Mouse (Mus musculus): ENCODE results near the gene Ywhae. TPM values are rescaled to one million over a fixed set of nuclear protein-coding genes. Genes with fewer than 3 reads are reported as not detected.
"Not testable (repeated sequence)": the region's sequence is repeated elsewhere in the genome, so short reads cannot be mapped to it uniquely, and the experiment has no call there.

Ywhae gene
- polyA plus RNA-seq, 1 experiment from 2014 or later, result 941 TPM

DNA sequence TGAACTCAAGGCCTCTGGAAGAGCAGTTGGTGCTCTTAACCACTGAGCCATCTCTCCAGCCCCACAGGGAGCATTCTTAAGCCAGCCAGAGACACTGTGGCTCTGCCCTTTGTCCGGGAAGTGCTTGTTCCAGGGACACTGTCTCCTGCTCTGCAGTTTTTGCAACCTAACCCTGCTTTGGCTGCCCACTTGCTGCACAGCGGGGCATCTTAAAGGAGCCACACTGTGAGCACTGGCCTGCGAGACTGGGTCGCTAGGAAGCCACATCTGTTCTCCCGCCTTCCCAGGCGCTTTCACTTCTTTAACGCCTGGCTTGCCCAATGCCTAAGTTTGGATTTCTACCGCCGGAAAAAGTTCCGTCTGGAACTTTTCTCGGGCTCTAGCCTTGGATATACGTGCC is 17.1 kb upstream of the Ywhae start:
- Histone ChIP-seq H3K4me3 (peak overlapping the region; percentile 15; the same call in 1 of the 2 replicates), H3K27ac (no peak overlapping the region), H3K4me1 (peaks cover 4% of the 10 kb centered on the region; the same call in 1 of the 2 replicates), H3K36me3 (no peaks in the 10 kb centered on the region), H3K27me3 (ENCODE audit: insufficient read depth, poor library complexity, severe bottlenecking) (no peaks in the 10 kb centered on the region), H3K9me3 (no peaks in the 10 kb centered on the region)
- WGBS, result 18% methylated on average over 12 of the region's 12 CpGs
- DNase-seq (ENCODE audit: low spot score), result peak; percentile 70

DNA sequence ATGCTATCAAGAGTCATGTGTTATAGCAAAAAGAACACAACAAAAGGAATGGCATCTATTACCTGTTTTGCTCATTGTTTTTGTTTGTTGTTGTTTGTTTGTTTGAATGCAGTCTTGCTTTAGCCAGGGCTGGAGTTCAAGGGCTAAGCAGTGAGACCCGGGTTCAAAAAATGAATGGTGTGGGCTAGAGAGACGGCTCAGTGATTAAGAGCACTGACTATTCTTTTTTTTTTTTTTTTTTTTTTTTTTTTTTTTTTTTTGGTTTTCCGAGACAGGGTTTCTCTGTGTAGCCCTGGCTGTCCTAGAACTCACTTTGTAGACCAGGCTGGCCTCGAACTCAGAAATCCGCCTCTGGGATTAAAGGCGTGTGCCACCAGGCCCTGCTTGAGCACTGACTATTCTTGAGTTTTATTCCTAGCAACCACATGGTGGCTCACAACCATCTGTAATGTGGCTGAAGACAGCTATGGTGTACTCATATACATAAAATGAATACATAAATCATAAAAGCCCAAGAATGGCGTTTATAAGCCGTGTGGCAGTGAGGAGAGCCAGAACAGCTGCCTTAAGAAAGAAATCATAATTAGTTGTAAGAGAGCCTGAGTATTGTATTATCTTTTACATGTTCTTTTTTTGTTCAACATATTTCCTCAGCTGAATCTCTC is 15.9 kb upstream of the Ywhae start:
- no peaks in the 10 kb centered on the region for H3K27me3 ChIP-seq (ENCODE audit: insufficient read depth, poor library complexity, severe bottlenecking)
- H3K9me3 ChIP-seq, result no peaks in the 10 kb centered on the region
- DNase-seq (ENCODE audit: low spot score), result peak; percentile 27
- H3K36me3 ChIP-seq, result no peaks in the 10 kb centered on the region
- WGBS, result 88% methylated on average over 8 of the region's 8 CpGs
- no peak overlapping the region for H3K4me3 ChIP-seq
- H3K4me1 ChIP-seq, result peaks cover 4% of the 10 kb centered on the region; the same call in 1 of the 2 replicates
- no peak overlapping the region for H3K27ac ChIP-seq

DNA sequence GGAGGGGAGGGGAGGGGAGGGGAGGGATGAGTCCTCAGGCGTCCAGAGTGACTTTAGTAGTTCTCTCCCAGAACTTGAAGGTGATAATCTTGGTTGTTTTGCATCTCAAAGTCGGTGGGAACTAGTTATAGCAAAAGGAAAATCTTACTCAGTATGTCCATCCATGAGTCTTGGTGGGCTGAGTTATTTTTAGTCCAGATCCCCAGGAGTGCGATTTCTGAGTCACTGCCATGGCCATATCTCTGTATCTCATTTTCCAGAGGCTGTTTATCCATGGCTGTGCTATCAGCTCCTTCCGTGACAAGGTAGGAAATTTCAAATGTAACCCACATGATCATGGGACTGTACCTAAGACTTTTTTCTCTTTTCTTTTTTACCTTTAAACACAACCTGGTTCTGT is 10.3 kb upstream of the Ywhae start:
- Histone ChIP-seq H3K36me3 (no peaks in the 10 kb centered on the region), H3K4me1 (peaks cover 10% of the 10 kb centered on the region), H3K27ac (no peak overlapping the region), H3K27me3 (ENCODE audit: insufficient read depth, poor library complexity, severe bottlenecking) (no peaks in the 10 kb centered on the region), H3K9me3 (no peaks in the 10 kb centered on the region), H3K4me3 (no peak overlapping the region)
- DNase-seq (ENCODE audit: low spot score), result peak; percentile 54
- WGBS, result 20% methylated on average over 4 of the region's 4 CpGs

DNA sequence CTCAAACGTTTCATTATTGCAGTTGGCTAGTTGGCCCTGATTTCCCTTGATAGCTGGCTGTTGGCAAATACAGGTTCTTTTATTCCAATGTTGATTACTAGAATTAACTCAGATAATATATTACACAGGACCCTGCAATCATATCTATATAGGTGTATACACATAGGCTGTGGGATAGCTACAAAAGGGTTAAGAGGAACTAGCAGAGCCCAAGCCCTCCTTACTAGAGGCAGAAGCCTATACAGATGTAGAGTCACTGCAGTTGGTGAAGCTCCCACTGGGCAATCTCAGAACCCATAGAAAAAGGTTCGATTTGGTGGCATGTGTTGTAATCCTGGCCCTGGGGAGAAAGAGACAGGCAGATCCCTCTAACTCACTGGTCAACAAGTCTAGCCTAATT is 5.5 kb upstream of the Ywhae start:
- DNase-seq (ENCODE audit: low spot score), result peak; percentile 56
- H3K4me3 ChIP-seq, result no peak overlapping the region
- H3K36me3 ChIP-seq, result no peaks in the 10 kb centered on the region
- H3K27me3 ChIP-seq (ENCODE audit: insufficient read depth, poor library complexity, severe bottlenecking), result no peaks in the 10 kb centered on the region
- H3K27ac ChIP-seq, result no peak overlapping the region
- 63% methylated on average over 2 of the region's 2 CpGs for WGBS
- no peaks in the 10 kb centered on the region for H3K9me3 ChIP-seq
- peaks cover 21% of the 10 kb centered on the region for H3K4me1 ChIP-seq

DNA sequence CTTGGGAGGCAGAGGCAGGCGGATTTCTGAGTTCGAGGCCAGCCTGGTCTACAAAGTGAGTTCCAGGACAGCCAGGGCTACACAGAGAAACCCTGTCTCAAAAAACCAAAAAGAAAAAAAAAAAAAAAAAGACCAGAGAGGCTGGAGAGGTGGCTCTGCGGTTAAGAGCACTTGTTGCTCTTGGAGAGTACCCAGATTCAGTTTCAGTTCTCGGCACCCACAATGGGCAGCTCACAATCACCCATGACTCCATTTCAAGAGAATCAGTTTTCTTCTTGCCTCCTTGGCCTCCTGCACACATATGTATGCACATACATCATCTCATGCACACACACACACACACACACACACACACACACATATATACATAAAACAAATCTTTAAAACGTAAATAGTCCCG is 5.0 kb upstream of the Ywhae start:
- H3K4me1 ChIP-seq, result peaks cover 21% of the 10 kb centered on the region
- WGBS, result 89% methylated on average over 6 of the region's 6 CpGs
- H3K4me3 ChIP-seq; H3K27me3 ChIP-seq (ENCODE audit: insufficient read depth, poor library complexity, severe bottlenecking); H3K36me3 ChIP-seq; DNase-seq (ENCODE audit: low spot score); H3K9me3 ChIP-seq; H3K27ac ChIP-seq: not testable (repeated sequence)

DNA sequence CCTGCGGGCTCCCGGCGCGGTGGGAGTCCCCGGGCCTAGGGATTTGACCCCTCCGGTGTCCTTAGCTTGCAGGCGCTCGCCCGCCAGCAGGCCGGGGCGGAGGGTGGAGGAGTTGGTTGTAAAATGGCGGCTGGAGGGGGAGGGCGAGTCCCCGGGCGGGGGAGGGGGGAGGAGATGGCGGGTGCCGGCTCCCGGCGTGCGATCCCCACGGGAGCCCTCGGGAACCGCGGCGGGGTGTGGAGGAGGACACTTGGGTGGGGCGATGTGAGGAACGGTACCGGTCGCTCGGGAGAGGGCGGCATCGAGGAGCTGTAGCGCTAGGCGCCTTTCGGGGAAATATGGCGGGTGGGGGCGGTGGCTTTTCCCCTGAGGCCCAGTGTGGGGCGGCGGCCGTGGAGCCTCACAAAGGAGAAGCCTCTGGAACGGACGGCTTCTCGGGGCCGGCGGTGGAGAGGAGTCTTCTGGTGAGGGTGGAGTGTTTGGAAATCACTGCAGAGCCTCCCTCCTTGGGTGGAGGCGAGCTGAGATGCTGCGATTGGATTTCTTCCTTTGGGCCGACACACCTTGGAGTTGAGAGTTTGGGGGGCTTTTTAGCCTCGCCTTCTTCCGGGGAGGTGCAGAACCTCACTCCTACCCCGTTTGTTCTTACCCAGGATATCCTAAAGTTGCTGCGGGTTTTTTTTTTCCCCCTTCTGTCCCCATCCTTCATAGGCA is 715 bp downstream of the Ywhae start:
- Histone ChIP-seq H3K36me3 (peaks cover 8% of the 10 kb centered on the region), H3K4me3 (peak overlapping the region; percentile 98), H3K27ac (peak overlapping the region; percentile 100), H3K27me3 (ENCODE audit: insufficient read depth, poor library complexity, severe bottlenecking) (no peaks in the 10 kb centered on the region), H3K9me3 (no peaks in the 10 kb centered on the region), H3K4me1 (peaks cover 51% of the 10 kb centered on the region)
- under 1% methylated on average over 52 of the region's 52 CpGs for WGBS
- DNase-seq (ENCODE audit: low spot score), result peak; percentile 88

DNA sequence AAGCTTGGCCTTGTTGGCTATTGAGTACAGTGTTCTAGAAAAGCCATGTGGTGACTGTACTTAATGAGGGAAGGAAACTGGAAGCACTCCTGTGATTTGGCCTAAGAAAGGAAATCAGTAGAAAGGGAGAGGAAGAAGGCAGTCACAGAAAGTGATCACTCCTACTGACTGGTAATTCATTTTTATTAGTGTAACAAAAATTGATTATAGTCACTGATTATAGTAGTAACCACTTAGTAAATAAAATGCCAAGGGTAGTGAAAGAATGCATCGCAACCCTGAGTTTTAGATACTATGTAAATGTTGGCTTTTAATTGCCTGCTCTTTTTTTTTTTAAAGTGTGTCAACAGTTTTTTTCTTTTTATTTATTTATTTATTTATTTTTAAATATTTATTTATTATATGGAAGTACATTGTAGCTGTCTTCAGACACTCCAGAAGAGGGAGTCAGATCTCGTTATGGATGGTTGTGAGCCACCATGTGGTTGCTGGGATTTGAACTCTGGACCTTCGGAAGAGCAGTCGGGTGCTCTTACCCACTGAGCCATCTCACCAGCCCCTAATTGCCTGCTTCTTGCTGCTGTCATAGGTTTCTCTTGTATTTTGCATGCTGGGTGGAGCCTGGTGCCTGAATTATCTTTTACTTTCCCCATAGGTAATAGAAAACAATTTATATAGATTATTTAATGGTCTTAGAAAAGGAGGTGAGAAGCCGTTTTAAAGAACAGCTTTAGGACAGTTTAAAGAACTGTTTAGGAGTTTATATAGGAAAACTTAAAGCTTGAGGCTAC is 3.0 kb downstream of the Ywhae start:
- H3K4me1 ChIP-seq, result peaks cover 58% of the 10 kb centered on the region
- peak overlapping the region; percentile 98 for H3K4me3 ChIP-seq
- no peaks in the 10 kb centered on the region for H3K27me3 ChIP-seq (ENCODE audit: insufficient read depth, poor library complexity, severe bottlenecking)
- 85% methylated on average over 5 of the region's 5 CpGs for WGBS
- no peak overlapping the region for H3K27ac ChIP-seq
- no peaks in the 10 kb centered on the region for H3K9me3 ChIP-seq
- peaks cover 24% of the 10 kb centered on the region for H3K36me3 ChIP-seq
- DNase-seq (ENCODE audit: low spot score), result no peak

DNA sequence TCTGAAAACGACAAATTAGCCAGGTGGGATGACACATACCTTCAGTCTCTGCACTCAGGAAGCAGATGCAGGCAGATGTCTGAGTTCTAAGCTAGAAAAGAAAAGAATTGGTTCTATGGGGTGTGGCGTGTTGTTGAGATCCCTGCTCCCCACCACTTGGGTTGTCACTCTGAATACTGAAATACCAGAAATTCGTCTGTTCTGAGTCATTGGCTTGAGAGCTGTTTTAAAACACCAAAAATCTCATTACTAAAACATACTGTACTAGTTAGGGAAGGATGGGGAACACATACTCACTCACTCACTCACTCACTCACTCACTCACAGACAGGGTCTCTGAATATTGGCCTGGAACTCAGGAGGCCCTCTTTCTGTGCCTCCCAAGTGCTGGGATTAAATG is 4.3 kb downstream of the Ywhae start:
- H3K4me3 ChIP-seq, result no peak overlapping the region

DNA sequence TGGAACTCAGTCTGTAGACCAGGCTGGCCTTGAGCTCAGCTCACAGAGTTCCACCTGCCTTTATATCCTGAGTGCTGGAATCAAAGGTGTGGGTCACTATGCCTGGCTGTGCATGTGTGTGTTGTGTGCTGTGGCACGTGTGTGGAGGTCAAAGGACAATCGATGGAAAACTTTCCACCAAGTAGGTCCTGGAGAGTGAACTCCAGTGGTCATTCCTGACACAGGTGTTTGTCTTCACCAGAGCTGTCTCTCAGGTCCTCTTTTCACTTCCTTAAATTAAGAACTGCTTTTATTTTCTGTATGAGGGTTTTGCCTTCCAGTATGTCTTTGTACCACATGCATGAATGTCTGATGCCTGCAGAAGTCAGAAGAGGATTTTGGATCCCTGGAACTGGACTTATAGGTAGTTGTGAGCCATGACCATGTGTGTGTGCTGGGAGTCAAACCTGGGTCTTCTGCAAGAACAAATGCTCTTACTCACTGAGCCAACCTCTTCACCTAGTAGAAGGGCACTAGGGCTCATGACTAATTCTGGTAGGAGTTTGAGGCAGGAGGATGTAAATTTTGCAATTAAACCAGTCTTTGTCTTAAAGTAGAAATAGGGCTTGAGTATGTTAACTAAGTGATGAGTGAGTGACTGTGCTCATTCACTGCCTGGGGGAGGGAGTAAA is 5.3 kb downstream of the Ywhae start:
- 78% methylated on average over 2 of the region's 2 CpGs for WGBS

More for the DNA sequence above, 4.3 kb downstream of the Ywhae start:
- no peak for DNase-seq (ENCODE audit: low spot score)
- H3K36me3 ChIP-seq, result peaks cover 25% of the 10 kb centered on the region
- H3K27ac ChIP-seq, result no peak overlapping the region
- WGBS, result 70% methylated on average over 3 of the region's 3 CpGs
- peaks cover 56% of the 10 kb centered on the region for H3K4me1 ChIP-seq
- H3K9me3 ChIP-seq, result no peaks in the 10 kb centered on the region
- H3K27me3 ChIP-seq (ENCODE audit: insufficient read depth, poor library complexity, severe bottlenecking), result no peaks in the 10 kb centered on the region

DNA sequence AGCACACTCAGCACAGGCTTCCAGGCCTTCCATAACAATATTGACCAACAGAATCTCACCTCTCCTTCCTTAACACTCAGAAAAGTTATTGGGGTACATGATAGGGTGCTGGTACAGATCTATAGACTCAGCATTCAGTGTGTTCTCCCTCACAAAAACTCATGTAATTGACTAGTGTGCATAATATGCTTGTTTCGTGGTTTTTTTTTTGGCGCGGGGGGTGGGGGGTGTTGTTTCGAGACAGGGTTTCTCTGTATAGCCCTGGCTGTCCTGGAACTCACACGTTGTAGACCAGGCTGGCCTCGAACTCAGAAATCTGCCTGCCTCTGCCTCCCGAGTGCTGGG is 5.8 kb downstream of the Ywhae start:
- Histone ChIP-seq H3K36me3 (peaks cover 36% of the 10 kb centered on the region), H3K4me1 (peaks cover 50% of the 10 kb centered on the region), H3K27me3 (ENCODE audit: insufficient read depth, poor library complexity, severe bottlenecking) (no peaks in the 10 kb centered on the region), H3K9me3 (no peaks in the 10 kb centered on the region), H3K4me3 (no peak overlapping the region), H3K27ac (no peak overlapping the region)
- no peak for DNase-seq (ENCODE audit: low spot score)
- WGBS, result 91% methylated on average over 7 of the region's 7 CpGs

More for the DNA sequence above, 5.3 kb downstream of the Ywhae start:
- no peaks in the 10 kb centered on the region for H3K9me3 ChIP-seq
- no peak overlapping the region for H3K4me3 ChIP-seq
- H3K4me1 ChIP-seq, result peaks cover 50% of the 10 kb centered on the region
- H3K27ac ChIP-seq, result no peak overlapping the region
- peaks cover 32% of the 10 kb centered on the region for H3K36me3 ChIP-seq
- no peaks in the 10 kb centered on the region for H3K27me3 ChIP-seq (ENCODE audit: insufficient read depth, poor library complexity, severe bottlenecking)
- DNase-seq (ENCODE audit: low spot score), result no peak

DNA sequence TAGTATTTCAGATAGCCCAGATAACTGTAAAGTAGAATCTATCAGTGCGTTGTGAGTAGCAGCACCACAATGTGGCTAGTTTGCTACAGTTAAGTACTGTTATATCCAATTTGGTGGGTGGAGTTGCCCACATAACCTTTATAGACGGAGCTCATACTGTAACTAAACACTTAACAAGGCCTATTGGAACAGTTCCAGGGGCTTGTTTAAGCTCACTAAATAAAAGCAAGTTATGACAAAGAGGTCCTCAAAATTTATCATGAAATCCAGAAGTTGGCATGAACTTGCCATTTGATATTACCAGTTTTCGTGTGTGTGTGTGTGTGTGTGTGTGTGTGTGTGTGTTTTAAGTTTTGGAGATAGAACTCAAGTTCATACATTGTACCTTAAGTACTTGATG is 7.5 kb downstream of the Ywhae start:
- Histone ChIP-seq H3K4me1 (peaks cover 47% of the 10 kb centered on the region), H3K27me3 (ENCODE audit: insufficient read depth, poor library complexity, severe bottlenecking) (no peaks in the 10 kb centered on the region), H3K9me3 (no peaks in the 10 kb centered on the region), H3K4me3 (no peak overlapping the region), H3K36me3 (peaks cover 39% of the 10 kb centered on the region), H3K27ac (no peak overlapping the region)
- no peak for DNase-seq (ENCODE audit: low spot score)
- WGBS, result 82% methylated on average over 3 of the region's 3 CpGs

DNA sequence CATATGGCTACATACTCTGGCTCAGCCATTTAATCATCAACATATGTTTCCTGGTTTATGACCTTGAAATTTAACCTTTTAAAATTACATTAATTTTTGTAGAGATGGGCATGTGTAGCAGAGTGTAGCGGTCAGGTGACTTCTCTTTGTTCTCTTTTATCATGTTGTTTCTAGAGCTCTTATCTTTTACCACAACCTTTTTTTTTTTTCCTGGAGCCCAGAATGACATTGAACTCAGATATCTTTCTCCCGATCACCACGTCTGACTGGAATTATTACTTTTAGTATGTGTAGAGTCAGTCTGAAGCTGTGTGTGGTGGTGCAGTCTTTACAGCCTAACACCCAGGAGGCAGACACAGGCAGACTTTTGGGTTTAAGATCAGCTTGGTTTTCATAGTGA is 8.9 kb downstream of the Ywhae start:
- Histone ChIP-seq H3K4me1 (peaks cover 37% of the 10 kb centered on the region), H3K27me3 (ENCODE audit: insufficient read depth, poor library complexity, severe bottlenecking) (no peaks in the 10 kb centered on the region), H3K9me3 (no peaks in the 10 kb centered on the region), H3K27ac (no peak overlapping the region), H3K36me3 (peaks cover 39% of the 10 kb centered on the region), H3K4me3 (no peak overlapping the region)
- WGBS, result 60% methylated on average over 3 of the region's 3 CpGs
- DNase-seq (ENCODE audit: low spot score), result no peak

DNA sequence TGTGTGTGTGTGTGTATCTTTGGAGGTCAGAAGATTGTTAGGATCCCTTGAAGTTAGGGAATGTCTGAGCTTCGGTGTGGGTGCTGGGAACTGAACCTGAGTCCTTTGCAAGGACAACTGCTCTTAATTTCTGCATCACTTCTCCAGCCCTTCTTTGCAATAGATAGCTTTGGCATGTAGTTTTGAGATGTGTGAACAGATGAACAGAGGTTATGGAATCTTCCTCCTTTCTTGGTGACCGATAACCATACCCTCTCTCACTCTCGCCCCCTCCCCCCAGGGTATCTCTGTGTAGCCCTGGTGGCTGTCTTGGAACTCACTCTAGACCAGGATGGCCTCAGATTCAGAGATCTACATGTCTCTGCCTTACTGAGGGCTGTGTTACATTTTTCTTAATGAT is 12.1 kb downstream of the Ywhae start:
- WGBS, result 91% methylated on average over 3 of the region's 3 CpGs
- DNase-seq (ENCODE audit: low spot score), result no peak
- no peak overlapping the region for H3K4me3 ChIP-seq
- H3K9me3 ChIP-seq, result no peaks in the 10 kb centered on the region
- H3K27ac ChIP-seq, result no peak overlapping the region
- H3K36me3 ChIP-seq, result peaks cover 29% of the 10 kb centered on the region
- H3K4me1 ChIP-seq, result peaks cover 28% of the 10 kb centered on the region
- no peaks in the 10 kb centered on the region for H3K27me3 ChIP-seq (ENCODE audit: insufficient read depth, poor library complexity, severe bottlenecking)

Measured in heart, embryonic 10.5 days (tissue).